Mouse (Mus musculus) frontal cortex, postnatal 36 days (tissue): ENCODE results near the gene Zan.

Source experiments
- DNase-seq, 2 experiments: peaks; one replicate each; pipeline ENCODE4 v3.0.0; 2022; ENCODE audit warnings: low spot score in 2 of 2

The Zan gene

GRCm38 (mm10) chr5:137419105-137419504, 57.8 kb downstream of the Zan start:
- no peak for DNase-seq

- DNase-seq, result no peak
Observed at GRCm38 (mm10) chr5:137414253-137414652, 62.6 kb downstream of the Zan start.

- DNase-seq, result no peak
Observed at GRCm38 (mm10) chr5:137411235-137411634, 65.6 kb downstream of the Zan start.

- DNase-seq, result no peak
Observed at GRCm38 (mm10) chr5:137410549-137410948, 66.3 kb downstream of the Zan start.

GRCm38 (mm10) chr5:137410066-137410465, 66.8 kb downstream of the Zan start:
- no peak for DNase-seq

- no peak for DNase-seq
Observed at GRCm38 (mm10) chr5:137409451-137409850, 67.4 kb downstream of the Zan start.

GRCm38 (mm10) chr5:137404081-137404480, 72.8 kb downstream of the Zan start:
- DNase-seq, result no peak

GRCm38 (mm10) chr5:137394456-137394855, 82.4 kb downstream of the Zan start:
- no peak for DNase-seq

GRCm38 (mm10) chr5:137391641-137392040, 85.2 kb downstream of the Zan start:
- DNase-seq, result no peak

- DNase-seq, result no peak
Observed at GRCm38 (mm10) chr5:137386712-137387111, 90.2 kb downstream of the Zan start.

- DNase-seq, result no peak
Observed at GRCm38 (mm10) chr5:137383441-137383840, 93.4 kb downstream of the Zan start.

- DNase-seq, result peak; percentile 6 to 40
Observed at GRCm38 (mm10) chr5:137381152-137381551, 95.7 kb downstream of the Zan start.

- DNase-seq, result no peak
Observed at GRCm38 (mm10) chr5:137377603-137378002, 99.3 kb downstream of the Zan start.

- no peak for DNase-seq
Observed at GRCm38 (mm10) chr5:137377176-137377575, 99.7 kb downstream of the Zan start.

- DNase-seq, result no peak
Observed at GRCm38 (mm10) chr5:137376722-137377121, 100.1 kb downstream of the Zan start.

- no peak for DNase-seq
Observed at GRCm38 (mm10) chr5:137376198-137376597, 100.7 kb downstream of the Zan start.

GRCm38 (mm10) chr5:137375627-137376026, 101.2 kb downstream of the Zan start:
- DNase-seq, result no peak

- no peak for DNase-seq
Observed at GRCm38 (mm10) chr5:137374521-137375080, 102.3 kb downstream of the Zan start.

- no peak for DNase-seq
Observed at GRCm38 (mm10) chr5:137373371-137373950, 103.4 kb downstream of the Zan start.

- no peak for DNase-seq
Observed at GRCm38 (mm10) chr5:137369665-137370064, 107.2 kb downstream of the Zan start.

- DNase-seq, result no peak
Observed at GRCm38 (mm10) chr5:137358382-137358781, 118.5 kb downstream of the Zan start.

- no peak for DNase-seq
Observed at GRCm38 (mm10) chr5:137354091-137354490, 122.8 kb downstream of the Zan start.

- no peak for DNase-seq
Observed at GRCm38 (mm10) chr5:137352011-137352975, 124.6 kb downstream of the Zan start.
